Mouse (Mus musculus) heart, adult 11 months (tissue): Measurements from ENCODE around the gene Gm11034.
A peak's percentile ranks its signal among the peaks of the same experiment; 100 is the strongest.

Experiments used
- DNase-seq: peaks from one replicate; pipeline ENCODE4 v3.0.0; 2022

The Gm11034 gene

DNA sequence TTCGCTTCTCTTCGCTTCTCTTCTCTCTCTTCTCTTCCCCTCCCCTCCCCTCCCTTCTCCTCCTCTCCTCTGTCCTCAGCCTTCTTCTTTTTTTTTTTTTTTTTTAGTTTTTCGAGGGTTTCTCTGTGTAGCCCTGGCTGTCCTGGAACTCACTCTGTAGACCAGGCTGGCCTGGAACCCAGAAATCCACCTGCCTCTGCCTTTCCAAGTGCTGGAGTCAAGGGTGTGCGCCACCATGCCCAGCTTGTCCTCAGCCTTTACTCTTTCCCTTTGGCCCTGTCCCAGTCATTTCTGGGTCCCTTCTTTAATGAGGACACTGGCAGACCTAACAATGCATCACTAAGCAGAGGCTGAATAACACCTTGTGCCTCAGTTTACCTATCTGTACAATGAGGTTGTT, at the start of gene Gm11034:
Gene Gm11034 (minus strand): TSS at position 101 of the 400 bp plus-strand sequence.
- peak; percentile 55 for DNase-seq

DNA sequence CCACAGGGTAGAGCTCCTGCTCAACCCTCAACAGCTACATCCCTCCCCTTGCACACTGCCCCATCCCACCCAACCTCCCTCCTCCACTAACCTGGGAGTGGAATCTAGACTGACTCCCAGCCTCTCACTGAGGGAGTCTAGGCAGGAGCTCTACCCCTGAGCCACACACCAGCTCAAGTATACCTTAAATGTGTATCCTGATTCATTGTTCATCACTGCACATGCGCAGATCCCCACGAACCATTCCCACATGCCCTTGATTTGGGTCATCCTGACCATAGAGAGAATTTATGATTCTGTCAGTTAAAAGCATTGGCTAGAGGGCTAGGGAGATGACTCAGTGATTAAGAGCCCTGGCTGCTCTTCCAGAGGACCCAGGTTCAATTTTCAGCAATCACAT, 49.3 kb upstream of the Gm11034 start:
- peak; percentile 88 for DNase-seq

DNA sequence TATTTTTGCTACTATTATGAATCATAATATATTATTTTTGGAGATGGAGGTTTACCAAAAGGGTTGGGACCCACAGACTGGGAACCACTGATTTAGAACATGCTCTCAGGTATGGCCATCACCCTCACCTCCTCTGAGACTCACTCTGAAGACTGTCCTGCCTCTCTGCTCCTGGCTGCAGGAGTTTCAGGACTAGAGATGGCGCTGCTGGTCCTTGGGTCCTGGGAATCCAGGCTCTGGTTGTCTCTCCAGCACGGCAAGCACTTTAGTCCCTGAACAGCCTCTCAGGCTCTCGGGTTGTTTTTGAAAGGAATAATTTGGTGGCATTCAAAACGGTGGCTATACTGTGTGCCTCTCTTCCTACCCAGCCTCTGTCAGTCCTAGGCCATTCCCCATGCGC, 48.4 kb upstream of the Gm11034 start:
- peak; percentile 96 for DNase-seq

DNA sequence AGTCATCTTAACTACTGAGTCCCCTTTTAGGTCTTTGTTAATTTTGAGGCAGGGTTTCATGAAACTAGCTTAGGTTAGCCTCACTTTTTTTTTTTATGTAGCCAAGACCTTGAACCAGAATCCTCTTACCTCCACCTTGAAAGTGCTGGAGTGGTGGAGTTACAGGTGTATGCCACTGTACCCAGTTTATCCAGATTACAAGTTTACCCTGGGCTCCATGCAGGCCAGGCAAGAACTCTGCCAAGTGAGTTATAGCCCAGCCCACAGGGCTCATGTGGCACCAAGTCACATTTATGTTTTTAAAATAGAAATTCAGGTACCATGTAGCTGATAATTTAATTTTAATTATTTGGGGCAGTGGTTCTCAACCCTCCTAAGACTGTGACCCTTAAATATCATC, 48.0 kb upstream of the Gm11034 start:
- DNase-seq = peak; percentile 91

DNA sequence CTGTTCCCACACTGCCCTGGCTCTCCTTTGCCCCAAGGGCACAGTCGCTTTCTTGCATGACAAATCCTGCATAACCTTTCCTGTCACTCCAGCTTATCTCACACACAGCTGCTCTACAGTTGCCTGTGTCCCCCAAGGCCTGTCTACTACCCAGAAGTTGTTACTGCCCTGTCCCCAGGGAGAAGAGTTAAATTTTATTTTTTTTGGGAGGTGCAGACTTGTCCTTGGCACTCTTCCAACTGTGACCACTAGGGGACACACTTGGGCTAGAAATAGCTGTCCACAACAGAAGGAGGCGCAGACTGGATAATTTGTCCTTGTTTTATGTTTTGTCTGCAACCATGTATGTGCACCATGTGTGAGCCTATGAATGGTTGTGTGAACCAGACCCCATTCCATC, 47.6 kb upstream of the Gm11034 start:
- peak; percentile 98 for DNase-seq

DNA sequence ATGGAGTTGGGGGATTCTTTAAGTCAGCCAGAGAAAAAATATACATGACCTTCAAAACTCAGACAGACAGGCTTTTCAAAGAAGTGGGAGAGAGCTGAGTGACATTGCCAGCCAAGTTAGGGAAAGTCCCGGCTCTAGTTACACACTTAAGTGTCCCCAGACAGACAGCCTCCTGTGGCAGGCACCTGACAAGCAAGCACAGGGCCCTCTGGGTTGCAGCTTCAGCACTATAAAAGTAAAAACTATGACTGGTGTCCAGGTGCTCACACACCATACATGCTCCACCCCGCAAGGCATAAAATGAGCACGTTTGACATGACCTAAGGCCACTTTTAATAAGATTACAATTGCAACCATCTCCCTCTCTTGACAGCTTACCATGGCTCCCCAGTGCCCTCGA, 47.1 kb upstream of the Gm11034 start:
- no peak for DNase-seq

DNA sequence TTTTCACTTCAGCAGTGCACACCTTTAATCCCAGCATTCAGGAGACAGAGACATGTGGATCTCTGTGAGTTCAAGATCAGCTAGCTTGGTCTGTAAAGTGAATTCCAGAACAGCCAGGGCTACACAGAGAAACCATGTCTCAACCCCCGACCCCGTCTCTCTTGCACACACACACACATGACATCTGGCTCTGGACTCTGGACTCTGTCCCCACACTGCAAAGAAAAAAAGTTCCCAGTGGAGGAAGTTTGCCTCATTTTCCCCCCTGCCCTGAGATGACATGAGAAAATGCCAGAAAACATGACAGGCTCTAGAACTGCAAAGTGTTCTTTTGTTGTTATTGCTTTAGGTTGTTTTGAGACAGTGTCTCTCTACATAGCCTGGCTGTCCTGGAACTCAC, 46.4 kb upstream of the Gm11034 start:
- DNase-seq = no peak

DNA sequence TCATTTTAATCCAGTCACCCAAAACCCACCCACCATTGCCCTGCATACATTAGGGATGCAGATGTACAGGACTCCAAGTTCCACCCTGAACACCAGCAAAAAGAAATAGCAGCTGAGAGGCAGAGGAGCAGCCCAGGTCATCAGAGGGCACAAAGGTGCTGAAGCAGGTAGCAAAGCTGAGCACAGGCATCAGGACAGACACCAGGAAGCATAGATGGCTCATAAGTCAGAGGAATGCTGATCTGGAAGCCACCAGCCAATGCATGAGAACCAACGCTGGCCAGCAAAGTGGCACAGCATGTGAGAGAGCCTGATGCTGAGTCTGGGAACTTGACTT, 44.4 kb upstream of the Gm11034 start:
- peak; percentile 91 for DNase-seq

DNA sequence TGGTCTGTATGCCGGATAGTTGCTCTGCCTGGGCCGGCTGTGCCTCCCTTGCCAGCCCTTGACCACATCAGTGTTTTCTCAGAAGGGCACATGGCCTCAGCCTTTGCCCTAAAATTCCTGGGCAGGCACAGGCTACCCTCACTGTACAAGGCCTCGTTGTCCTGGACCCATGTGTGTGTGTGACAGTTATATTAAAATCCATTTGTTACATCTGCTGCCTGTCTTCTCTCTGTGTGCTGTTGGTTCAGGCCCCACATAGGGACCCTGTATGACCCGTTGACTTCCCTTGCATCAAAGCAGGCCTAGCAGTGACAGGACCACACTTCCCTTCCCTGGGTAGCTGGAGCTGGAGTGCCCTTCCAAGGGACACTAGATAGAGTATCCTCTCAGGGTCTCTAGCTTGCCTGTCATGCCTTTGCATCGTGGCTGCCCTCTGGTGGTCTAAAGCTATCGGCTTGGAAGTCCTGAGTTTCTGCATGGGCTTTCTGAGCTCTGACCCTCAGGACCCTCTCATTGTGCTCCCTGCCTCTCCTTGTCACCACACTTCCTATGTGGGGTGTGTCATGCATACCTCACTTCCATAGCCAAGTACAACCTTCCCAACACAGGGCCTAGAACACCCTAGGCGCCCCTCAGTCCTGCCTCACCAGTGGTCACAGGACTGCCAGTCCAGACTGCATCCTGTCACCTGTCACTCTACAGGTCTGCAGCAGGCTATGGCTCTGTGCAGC, 43.9 kb upstream of the Gm11034 start:
- peak; percentile 90 for DNase-seq

DNA sequence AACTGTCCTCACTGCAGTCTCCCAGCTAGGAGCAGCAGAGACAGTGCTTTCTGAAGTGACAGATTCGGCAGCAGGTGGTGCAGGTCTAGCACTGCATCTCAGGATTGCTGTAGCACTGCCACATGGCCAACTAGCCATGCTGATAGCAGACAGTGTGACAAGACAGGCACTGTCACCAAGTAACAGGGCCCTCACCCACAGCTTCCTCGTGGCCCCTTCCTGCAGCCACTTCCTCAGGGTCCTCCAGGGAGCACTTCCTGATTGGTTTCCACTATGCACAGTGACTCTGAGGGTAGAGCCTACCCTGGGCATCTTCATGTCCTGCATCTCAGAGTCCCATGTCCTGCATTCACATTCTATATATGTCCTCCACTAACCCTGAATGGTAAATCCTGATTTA, 31.2 kb upstream of the Gm11034 start:
- peak; percentile 95 for DNase-seq

DNA sequence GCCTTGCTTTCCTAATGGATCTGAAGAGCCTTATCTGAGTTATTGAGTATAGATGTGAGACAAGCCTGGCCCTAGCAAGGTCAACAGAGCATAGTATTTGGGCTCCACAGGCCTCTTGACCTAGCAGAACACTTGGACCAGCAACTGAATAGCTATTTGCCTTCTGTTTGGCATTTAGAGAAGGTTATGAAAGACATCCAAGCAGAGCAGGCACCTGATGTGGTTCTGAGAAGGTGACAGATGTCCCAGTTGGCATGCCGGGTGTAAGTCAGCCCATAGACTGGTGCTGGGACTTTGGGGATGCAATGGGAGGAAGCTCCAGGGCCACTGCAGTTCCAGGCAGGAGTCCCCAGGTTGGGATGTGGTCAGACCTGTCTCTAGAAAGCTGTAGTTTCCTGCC, 28.8 kb upstream of the Gm11034 start:
- DNase-seq = peak; percentile 94

DNA sequence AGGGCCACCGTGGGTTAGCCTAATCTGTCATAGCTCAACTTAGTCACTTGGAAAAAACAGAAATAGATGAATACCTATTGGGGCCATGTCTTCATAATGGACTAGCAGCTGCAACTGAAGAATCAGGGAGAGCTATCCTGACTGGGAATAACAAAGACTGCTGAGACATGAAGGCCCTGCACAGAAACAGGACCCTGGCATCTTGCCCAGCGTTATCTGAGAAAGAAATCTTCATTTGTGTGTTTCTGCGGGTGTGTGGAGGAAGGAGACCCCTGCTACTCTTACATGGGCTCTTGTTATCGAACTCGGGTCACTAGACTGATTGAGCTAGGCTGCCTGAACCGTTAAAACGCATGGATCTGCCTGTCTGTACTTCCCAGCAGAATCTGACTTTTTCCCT, 27.5 kb upstream of the Gm11034 start:
- DNase-seq = peak; percentile 90

DNA sequence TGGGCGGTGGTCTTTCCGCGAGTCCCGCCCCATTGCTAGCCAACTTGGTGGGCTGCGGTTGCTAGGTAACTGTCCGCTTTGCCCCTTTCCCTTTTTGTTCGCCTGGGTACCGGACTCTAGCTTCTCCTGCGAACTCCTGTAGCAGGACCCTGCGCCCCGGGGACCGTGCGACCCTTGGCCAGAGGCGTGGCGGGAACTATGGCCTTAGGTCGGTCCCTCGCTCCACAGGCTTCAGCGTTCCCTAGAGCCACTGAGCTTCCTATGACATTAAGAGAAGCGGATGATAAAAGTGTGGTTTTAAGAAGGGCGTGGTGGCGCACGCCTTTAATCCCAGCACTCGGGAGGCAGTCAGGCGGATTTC, 26.9 kb upstream of the Gm11034 start:
- no peak for DNase-seq

DNA sequence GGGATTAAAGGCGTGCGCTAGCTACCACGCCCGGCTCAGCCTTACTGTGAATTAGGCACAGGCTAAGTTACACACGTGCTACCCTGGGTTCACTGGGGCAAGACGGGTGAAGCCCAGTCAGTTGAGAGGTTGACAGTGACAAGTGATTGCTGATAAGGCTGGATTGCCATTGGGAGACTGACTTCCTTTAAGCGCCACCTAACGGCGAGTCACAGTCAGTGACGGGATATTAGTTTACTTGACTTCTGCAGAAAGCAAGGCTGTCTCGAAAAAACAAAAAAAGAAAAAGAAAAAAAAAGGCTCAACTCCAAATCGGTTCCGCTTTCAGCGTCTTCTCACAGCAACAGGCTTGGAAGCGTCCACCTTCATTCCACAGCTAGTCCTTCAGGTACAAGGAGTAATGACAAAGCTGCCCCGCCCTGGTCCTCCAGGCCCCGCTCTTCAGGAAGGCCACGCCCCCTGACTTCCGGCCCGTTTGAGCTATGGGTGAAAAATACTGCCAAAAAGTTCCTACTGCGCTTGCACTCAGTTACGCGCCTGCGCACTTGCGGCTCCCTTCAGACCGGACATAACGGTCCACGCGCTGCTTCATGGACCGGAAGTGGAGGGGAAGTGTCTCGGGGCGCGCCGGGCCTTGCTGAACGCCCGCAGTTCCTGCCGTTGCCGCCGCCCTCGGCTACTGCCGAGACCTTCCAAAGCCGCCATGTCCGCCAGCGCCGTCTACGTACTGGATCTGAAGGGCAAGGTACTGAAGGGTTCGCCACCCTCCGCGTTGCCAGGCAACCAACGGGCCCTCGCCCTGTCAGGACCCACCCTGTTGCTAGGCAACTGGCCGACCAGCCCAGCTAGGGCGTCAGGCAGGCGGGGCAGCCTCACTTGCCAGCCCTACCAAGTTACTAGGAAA, 26.3 kb upstream of the Gm11034 start, which contains the start of gene Ap1m1:
Gene Ap1m1 (plus strand): TSS at position 520 of the 904 bp plus-strand sequence.
- DNase-seq = peak; percentile 100

DNA sequence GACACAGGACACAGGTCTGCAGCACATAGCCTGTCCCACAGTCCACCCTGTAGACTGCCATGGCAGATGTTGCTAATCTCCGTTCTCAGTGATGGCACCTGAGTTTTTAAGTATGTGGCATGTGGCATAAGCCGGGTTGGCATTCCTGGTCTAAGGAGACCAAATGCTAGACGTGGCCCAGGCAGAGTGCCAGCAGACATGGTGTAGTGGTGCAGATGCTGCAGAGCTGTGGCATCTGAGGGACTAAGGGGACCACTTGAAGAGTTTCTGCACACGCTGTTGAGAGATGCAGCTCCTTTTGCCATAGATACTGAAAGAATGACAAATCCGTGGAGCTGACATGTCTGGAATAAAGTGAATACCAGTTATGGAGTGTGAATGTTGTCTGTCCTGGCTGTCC, 9.2 kb upstream of the Gm11034 start:
- peak; percentile 89 for DNase-seq

DNA sequence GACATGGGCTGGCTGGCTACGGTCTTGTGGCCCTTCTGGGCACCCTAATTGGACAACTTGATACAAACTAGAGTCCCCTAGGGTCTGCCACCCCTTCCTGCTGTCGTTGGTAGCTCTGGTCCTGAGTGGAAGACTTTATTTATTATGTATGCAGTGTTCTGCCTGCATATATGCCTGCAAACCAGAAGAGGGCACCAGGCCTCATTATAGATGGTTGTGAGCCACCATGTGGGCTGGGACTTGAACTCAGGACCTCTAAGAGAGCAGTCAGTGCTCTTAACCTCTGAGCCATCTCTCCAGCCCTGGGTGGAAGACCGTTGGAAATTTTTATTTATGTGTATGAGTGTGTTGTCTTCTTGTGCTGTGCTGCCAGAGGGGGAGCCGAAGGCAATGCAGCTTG, 7.3 kb upstream of the Gm11034 start:
- no peak for DNase-seq

DNA sequence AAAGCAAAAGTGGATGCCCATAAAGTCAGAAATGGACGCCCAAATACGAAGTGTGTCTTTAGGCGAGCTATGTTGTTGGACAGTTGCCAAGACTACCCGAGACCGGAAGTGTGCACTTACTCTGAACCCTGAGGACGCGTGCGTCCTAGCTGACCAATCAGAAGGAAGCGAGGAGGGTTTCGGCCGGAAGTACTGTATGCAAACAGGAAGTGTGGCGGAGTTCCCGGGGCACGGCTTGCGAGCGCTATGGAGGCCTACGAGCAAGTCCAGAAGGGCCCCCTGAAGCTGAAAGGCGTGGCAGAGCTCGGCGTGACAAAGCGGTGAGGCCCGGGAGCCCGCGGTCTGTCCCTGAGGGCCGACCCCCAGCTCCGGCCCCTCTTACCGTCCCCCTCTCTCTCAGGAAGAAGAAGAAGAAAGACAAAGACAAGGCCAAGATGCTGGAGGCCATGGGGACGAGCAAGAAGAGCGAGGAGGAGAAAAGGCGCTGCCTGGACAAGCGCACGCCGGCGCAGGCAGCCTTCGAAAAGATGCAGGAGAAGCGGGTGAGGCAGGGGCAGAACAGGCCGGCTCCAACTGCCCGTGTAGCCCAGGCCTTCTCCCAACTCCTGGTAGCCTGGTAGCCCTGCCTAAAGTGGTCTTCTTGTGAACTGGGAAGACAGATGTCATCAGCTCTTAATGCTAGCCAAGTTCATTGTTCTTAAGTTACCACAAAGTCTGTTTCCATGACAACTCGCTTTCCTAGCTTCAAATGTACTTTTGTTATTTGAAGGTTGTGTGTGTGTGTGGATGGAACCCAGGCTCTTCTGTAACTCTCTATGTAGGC, 6.3 kb upstream of the Gm11034 start, which contains the start of gene Fam32a:
Gene Fam32a (plus strand): TSS at position 190 of the 823 bp plus-strand sequence.
- peak; percentile 99 for DNase-seq

DNA sequence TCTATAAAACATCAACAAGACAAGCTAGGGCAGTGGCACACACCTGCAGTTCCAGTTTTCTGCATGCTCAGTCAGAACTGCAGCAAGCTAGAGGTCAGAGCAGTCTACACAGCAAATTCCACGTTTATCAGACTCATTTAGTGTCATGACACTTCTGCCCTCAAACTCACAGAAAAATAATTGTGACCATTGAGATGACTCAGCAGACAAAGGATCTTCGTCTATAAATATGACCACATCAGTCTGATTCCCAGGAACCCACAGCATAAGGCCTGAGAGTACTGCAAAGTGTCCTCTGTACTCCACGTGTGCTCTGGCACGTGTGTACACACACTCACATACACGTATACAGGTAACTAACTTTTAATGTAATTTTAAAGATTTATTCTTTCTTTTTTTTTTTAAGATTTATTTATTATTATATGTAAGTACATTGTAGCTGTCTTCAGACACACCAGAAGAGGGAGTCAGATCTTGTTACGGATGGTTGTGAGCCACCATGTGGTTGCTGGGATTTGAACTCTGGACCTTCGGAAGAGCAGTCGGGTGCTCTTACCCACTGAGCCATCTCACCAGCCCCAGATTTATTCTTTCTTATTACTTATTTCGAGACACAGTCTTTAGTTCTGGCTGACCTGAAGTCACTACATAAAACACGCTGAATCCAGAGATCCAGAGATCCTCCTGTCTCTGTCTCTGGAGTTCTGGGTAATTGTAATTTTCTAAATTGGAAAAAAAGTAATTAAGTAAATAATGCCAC, 5.5 kb upstream of the Gm11034 start:
- no peak for DNase-seq

DNA sequence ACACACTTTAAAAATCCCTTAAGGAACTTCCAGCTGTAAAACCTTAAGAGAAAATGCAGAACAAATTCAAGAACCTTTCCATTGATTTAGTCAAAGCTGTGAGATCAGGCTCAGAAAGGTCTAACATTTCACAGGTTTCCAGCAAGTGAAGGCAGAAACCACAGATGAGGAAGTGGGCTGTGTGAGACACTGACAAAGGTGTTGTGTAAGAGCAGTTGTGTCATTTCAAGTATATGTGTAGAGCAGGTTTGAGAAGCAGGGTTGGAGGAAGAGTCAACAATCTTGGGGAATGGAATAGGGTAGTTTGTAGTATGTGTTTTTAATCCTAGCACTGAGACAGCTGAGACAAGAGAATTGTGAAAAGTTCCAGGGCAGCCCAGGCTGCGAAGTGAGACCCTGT, 2.4 kb upstream of the Gm11034 start:
- DNase-seq = peak; percentile 56

DNA sequence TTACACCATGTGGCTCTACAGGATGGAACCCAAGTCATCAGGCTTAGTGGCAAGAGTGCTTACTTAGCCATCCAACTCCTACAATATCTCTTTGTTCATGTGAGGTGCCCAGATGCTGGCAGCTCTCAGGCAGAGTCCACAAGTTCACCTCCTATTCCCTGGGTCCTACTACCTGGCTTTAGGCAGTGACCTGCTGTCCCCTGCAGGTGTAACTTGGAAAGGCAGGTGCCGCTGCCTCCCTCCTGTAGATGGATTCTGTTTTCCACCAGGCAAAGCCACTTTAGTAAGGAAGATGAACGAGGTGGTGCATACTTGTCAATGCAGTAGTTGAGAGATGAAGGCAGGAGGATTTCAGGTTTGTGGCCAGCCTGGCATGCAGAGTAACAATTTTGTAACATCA, 1.6 kb upstream of the Gm11034 start:
- peak; percentile 84 for DNase-seq

DNA sequence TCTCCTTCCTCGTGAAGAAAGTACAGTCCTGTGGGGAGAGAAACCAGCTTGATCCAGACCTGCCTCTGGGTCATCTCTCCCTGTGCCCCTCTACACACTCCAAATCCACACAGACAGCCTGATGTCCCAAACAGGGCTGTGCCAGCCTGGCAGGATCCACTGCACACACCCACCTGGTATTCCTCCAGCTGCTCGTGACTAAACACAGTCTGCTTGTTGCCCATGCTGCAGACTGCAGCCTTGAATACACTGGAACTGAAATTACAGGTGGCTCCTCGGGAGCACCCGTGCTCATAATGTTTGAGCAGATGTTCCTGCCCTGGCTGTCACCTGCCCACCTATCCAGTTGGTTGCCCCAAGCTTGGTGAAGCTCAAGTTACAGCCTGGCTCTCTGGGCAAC, 685 bp downstream of the Gm11034 start, which contains the start of gene Cib3:
Gene Cib3 (minus strand): TSS at position 87 of the 400 bp plus-strand sequence.
- peak; percentile 91 for DNase-seq

DNA sequence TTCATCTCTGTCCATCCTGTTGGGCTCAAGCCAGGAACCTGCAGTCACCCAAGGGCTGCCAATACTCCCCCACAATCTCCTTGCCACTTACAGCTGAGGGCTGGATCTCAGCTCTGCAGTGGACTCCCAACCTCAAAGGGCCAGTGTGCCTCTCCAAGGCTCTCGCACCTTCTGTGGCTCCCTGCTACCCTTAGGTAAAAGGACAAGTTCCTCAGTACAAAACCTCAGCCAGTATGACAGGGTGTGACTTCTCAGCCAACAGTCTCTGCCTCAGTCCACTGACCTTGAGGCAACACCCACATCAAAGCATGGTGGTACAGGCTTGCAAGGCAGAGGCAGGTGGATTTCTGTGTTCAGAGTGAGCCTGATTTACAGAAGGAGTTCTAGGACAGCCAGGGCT, 1.6 kb downstream of the Gm11034 start:
- peak; percentile 75 for DNase-seq
